Mouse (Mus musculus) stomach, embryonic 15.5 days (tissue): ENCODE measurements around the gene Baiap2. TPM values are rescaled to one million over a fixed set of nuclear protein-coding genes. Genes with fewer than 3 reads are reported as not detected.

Experiments used
- ATAC-seq: fragments of 200-750 bp; cut with Nextera tagmentation; 2 replicates; pipeline ENCODE4 v1.8.0; 2017; ENCODE audit warnings: low read depth, moderate number of reproducible peaks, moderate TSS enrichment; ENCODE audit not compliant: insufficient read depth, low FRiP score
- H3K27ac ChIP-seq: fragments of 300-500 bp; sonication (generic); 2 replicates; pipeline ENCODE4 v1.5.1; 2015; ENCODE audit warnings: mild to moderate bottlenecking, inconsistent platforms
- H3K27me3 ChIP-seq: fragments of 300-500 bp; sonication (generic); replicated peaks from 2 replicates; pipeline ENCODE4 v1.6.1; 2015; ENCODE audit warnings: inconsistent platforms
- H3K36me3 ChIP-seq: fragments of 300-500 bp; sonication (generic); 2 replicates; pipeline ENCODE4 v1.6.1; 2015; ENCODE audit warnings: inconsistent platforms
- H3K4me1 ChIP-seq: fragments of 300-500 bp; sonication (generic); 2 replicates; pipeline ENCODE4 v1.6.1; 2015; ENCODE audit warnings: inconsistent platforms
- H3K4me2 ChIP-seq: fragments of 300-500 bp; sonication (generic); 2 replicates; pipeline ENCODE4 v1.6.1; 2015; ENCODE audit warnings: mild to moderate bottlenecking, inconsistent platforms
- H3K4me3 ChIP-seq: fragments of 300-500 bp; sonication (generic); replicated peaks from 2 replicates; pipeline ENCODE4 v1.5.1; 2015; ENCODE audit warnings: inconsistent platforms
- H3K9ac ChIP-seq: fragments of 300-500 bp; sonication (generic); 2 replicates; pipeline ENCODE4 v1.6.1; 2015; ENCODE audit warnings: inconsistent platforms
- H3K9me3 ChIP-seq: fragments of 300-500 bp; sonication (generic); 2 replicates; pipeline ENCODE4 v1.6.1; 2016; ENCODE audit warnings: inconsistent platforms
- WGBS: fragments of 180-500 bp; shearing (Covaris S2); methylation state at CpG from one replicate; pipeline ENCODE4 v1.1.7; 2015; 5-methylcytosine and 5-hydroxymethylcytosine counted together
- polyA plus RNA-seq: library from polyadenylated mRNA; unstranded; fragments of >200 nt; fragmentation: Nextera tagmentation; extraction: Ambion mirVana; gene quantifications from 2 replicates; pipeline ENCODE4 v1.2.1, GENCODE M21; 2015

The Baiap2 gene
- polyA plus RNA-seq, 1 experiment from 2014 or later = 30.9 TPM

DNA sequence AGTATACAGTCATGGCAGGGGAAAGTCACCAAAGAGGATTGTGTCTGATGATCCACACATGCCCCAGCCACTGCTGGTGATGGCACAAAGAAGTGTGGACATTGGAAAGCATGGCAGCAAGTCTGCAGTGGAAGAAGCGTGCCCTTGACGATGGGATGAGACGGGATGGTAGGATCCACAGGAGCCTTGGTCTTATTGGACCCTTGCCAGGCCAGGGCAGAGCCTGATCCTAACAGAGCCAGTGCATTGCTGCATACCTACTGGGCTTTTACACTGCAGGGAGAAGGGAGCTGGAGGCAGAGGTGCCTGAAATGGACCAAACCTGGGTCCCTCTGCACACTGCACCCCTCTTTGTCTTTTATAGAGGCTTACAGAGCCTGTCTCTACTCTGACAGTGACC lies 8.0 kb downstream of the Baiap2 start:
- H3K4me1 ChIP-seq = peaks cover 37% of the 10 kb centered on the region
- 89% methylated on average over 3 of the region's 3 CpGs for WGBS

DNA sequence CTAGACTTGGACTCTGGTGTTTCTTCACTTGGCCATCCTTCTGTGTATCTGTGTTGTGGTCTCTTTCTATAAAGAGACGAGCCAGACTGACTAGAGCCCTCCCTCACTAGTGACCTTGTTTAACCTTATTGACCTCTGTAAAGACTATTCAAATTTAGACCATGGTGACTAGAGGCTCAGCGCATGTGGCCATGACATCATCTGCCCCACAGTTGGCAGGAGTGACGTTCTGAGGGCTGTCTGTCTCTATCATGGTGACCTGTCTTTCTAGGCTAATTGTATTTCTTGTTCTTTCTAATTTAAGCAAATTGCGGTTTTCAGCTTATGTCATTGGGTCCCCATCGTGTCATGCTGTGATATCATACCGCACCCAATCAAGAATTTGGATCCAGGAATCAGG lies 8.8 kb downstream of the Baiap2 start:
- H3K9ac ChIP-seq = no peak overlapping the region
- no peaks in the 10 kb centered on the region for H3K9me3 ChIP-seq
- peaks cover 40% of the 10 kb centered on the region for H3K4me1 ChIP-seq
- 91% methylated on average over 6 of the region's 6 CpGs for WGBS
- ATAC-seq = no peak
- H3K4me2 ChIP-seq = no peak overlapping the region
- H3K4me3 ChIP-seq = no peak overlapping the region
- H3K27me3 ChIP-seq = no peaks in the 10 kb centered on the region
- no peaks in the 10 kb centered on the region for H3K36me3 ChIP-seq
- no peak overlapping the region for H3K27ac ChIP-seq

More for the DNA sequence above, 8.0 kb downstream of the Baiap2 start:
- Histone ChIP-seq H3K9ac (no peak overlapping the region), H3K4me2 (no peak overlapping the region), H3K4me3 (no peak overlapping the region), H3K27me3 (no peaks in the 10 kb centered on the region), H3K27ac (no peak overlapping the region), H3K9me3 (no peaks in the 10 kb centered on the region), H3K36me3 (no peaks in the 10 kb centered on the region)
- ATAC-seq = no peak

DNA sequence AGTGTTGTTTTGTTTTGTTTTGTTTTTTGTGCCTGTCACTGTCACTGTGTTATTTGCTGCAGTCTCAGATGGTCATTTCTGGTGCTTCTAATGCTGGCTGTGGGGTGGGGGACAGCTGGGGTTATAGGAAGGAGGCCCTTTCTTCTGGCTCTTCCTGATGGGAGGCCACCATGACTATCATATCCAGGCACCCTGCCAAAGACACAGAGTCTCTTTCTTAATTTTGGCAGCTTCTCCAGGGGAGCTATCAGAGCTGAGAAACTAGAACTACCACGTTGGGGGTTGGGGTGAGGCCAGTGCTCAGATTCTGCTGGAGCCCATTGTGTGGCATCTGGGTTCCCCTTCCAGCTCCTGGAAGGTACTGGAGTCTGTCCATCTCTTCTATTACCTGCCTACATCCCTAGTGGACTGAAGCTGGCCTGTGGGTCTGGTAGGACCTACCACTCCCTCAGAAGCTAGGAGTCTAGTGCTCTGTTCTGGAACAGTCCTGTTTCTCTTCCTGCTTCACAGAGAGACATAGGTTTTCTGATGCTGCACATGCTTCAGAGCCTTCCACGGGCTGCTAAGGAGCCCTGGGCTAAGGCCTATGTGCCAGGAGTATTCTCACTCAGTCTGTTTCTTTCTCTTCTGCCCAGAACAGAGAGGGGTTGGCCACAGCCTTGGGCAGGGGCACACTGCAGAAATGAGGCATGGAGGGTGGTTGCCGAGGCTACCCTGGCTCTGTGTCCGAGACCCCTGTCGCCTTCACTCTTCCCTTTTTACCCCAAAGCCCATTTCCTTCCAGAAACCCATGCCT lies 10.1 kb downstream of the Baiap2 start:
- no peaks in the 10 kb centered on the region for H3K9me3 ChIP-seq
- no peaks in the 10 kb centered on the region for H3K36me3 ChIP-seq
- H3K4me3 ChIP-seq = no peak overlapping the region
- H3K4me1 ChIP-seq = peaks cover 40% of the 10 kb centered on the region
- no peak for ATAC-seq
- no peaks in the 10 kb centered on the region for H3K27me3 ChIP-seq
- WGBS = 49% methylated on average over 5 of the region's 5 CpGs
- no peak overlapping the region for H3K4me2 ChIP-seq
- H3K9ac ChIP-seq = no peak overlapping the region
- peak overlapping the region; percentile 58 for H3K27ac ChIP-seq

DNA sequence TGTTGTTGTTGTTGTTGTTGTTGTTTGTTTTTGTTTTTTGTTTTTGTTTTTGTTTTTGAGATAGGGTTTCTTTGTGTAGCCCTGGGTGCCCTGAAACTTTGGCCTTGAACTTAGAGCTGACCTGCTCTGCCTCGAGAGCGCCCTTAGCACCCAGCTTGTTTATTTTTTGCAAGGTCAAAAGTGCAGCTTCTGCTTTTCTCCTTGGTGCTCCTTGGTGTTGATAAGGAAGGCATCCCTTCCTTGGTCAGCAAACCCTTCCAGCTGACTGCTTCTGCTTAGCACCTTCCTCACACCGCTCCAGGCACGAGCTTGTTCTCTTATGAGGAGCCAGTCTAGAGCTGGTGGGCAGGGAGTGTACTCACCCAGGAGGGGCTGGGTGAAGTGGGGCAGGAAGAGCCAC lies 11.7 kb downstream of the Baiap2 start:
- H3K27ac ChIP-seq = no peak overlapping the region
- ATAC-seq = no peak

DNA sequence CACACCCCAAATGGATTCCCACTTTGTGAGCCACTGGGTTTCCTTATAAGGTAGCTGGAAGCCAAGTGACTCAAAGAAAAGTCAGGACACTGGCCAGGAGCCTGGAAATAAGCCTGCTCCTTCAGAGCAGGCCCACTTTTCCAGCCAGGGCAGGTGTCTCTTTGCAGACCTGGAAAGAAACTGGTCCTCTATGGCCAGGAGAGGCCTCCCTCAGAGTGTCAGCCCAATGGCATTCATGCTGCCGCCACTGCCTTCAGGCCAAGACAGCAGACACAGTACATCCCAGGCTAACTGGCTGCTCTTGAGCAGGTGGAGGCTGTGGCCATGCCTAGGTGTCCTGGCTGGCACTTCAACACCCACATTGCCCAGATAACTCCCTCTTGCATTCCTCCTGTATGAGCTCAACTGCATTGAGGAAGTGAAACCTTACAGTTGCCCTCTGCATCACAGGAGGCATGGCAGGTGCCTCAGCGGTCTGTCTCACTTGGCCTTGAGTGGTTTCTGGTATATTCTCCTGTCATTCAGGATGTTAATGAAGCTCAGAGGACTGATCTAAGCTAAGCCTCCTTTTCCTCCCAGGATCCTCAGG lies 12.3 kb downstream of the Baiap2 start:
- WGBS = 71% methylated on average over 2 of the region's 2 CpGs
- Histone ChIP-seq H3K9me3 (no peaks in the 10 kb centered on the region), H3K4me1 (peaks cover 35% of the 10 kb centered on the region), H3K9ac (no peak overlapping the region), H3K36me3 (0 out of 2 replicates have a peak, but pooled peaks cover 3% of the 10 kb centered on the region), H3K27me3 (no peaks in the 10 kb centered on the region), H3K27ac (peak overlapping the region; percentile 33; the same call in 1 of the 2 replicates), H3K4me2 (no peak overlapping the region), H3K4me3 (no peak overlapping the region)
- no peak for ATAC-seq

More for the DNA sequence above, 11.7 kb downstream of the Baiap2 start:
- H3K27me3 ChIP-seq = no peaks in the 10 kb centered on the region
- peaks cover 35% of the 10 kb centered on the region for H3K4me1 ChIP-seq
- WGBS = 43% methylated on average over 4 of the region's 4 CpGs
- no peaks in the 10 kb centered on the region for H3K9me3 ChIP-seq
- H3K4me2 ChIP-seq = no peak overlapping the region
- no peak overlapping the region for H3K9ac ChIP-seq
- no peaks in the 10 kb centered on the region for H3K36me3 ChIP-seq
- no peak overlapping the region for H3K4me3 ChIP-seq

DNA sequence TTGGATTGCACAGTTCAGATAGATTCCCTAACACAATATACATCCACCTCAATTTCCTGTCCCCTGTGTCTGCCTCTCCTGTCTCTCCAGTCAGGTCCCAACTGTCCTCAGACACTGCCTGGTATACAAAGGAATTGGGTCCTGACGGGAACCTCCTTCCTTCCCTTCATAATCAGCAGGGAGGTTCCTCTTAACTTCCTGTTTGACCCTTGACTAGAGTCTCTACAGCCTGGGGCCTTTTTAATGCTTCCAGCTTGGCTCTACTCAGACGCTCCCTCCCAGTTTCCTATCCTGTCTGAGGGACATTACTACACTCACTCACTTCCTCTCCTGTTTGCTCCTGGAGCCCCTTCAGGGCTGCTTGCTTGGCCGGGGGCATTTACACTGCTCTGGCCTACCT lies 12.9 kb downstream of the Baiap2 start:
- H3K9me3 ChIP-seq = no peaks in the 10 kb centered on the region
- H3K4me3 ChIP-seq = no peak overlapping the region
- H3K4me1 ChIP-seq = peaks cover 35% of the 10 kb centered on the region
- WGBS = 33% methylated on average over 3 of the region's 3 CpGs
- H3K27ac ChIP-seq = peak overlapping the region; percentile 33; the same call in 1 of the 2 replicates
- H3K9ac ChIP-seq = no peak overlapping the region
- no peaks in the 10 kb centered on the region for H3K27me3 ChIP-seq
- H3K36me3 ChIP-seq = 0 out of 2 replicates have a peak, but pooled peaks cover 9% of the 10 kb centered on the region
- ATAC-seq = no peak
- H3K4me2 ChIP-seq = no peak overlapping the region

DNA sequence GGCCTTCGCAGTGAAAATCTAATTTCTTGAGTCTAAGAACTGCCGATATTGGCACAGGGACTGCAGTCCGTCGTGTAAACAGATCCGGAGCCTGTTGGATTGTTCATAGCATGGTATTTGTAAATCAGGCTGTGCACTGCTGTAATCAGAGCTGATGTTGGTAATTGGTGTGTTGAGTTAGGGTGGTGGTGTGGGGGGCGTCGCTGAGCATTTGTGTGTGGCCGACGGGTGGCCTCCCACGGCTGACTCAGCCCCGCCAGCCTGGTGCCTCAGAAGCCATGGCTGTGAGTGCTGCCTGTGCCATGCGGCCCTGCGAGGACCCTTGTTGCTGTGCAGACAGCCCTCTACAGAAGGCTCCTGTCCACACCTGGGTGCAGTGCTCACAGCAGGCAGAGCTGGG lies 14.0 kb downstream of the Baiap2 start:
- H3K27me3 ChIP-seq = no peaks in the 10 kb centered on the region
- H3K9ac ChIP-seq = no peak overlapping the region
- WGBS = 68% methylated on average over 13 of the region's 13 CpGs
- no peak overlapping the region for H3K4me2 ChIP-seq
- no peak for ATAC-seq
- H3K4me1 ChIP-seq = peaks cover 35% of the 10 kb centered on the region
- H3K9me3 ChIP-seq = no peaks in the 10 kb centered on the region
- no peak overlapping the region for H3K4me3 ChIP-seq
- H3K36me3 ChIP-seq = 0 out of 2 replicates have a peak, but pooled peaks cover 17% of the 10 kb centered on the region
- H3K27ac ChIP-seq = no peak overlapping the region

DNA sequence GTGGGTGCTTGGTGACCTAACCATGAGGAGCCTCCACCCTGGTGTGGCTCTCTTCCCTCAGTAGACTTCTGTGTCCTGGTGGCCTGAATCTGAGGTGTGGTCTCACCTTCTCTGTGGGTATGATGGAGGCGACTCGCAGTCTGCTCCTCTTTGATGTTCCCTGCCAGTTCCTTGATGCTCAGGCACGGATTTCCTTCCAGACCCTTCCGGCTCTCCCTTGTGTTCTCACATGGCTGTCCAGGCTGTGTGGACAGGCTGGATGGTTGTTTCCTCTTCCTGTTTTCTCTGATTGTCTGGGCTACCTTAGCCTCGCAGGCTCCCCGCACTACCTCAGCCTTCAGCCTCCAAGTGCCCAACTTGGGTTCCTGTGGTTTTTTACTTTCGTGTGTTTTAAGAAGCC lies 16.3 kb downstream of the Baiap2 start:
- 77% methylated on average over 7 of the region's 7 CpGs for WGBS
- Histone ChIP-seq H3K9me3 (no peaks in the 10 kb centered on the region), H3K36me3 (0 out of 2 replicates have a peak, but pooled peaks cover 17% of the 10 kb centered on the region), H3K4me1 (peaks cover 20% of the 10 kb centered on the region; the same call in 1 of the 2 replicates), H3K27ac (no peak overlapping the region), H3K27me3 (no peaks in the 10 kb centered on the region), H3K4me2 (no peak overlapping the region), H3K9ac (no peak overlapping the region), H3K4me3 (no peak overlapping the region)
- ATAC-seq = no peak

DNA sequence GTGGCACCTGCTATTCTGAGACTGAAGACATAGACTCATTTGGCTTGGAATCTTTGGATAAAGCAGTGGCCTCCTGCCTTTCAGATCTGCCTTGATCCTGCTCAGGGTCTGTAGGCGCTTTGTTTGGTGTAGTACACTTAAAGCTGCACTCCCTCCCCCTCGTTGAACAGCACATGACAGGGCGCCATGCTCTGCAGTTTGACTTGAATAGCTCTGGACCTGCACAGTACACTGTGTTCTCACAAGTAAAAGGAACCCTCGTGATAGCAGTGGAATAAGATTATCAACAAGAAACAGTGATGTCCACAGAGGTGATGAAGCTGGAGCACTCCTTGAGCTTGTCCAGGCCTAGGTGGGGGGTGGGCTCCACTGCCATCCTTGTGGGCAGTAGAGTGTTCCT lies 17.2 kb downstream of the Baiap2 start:
- Histone ChIP-seq H3K9me3 (no peaks in the 10 kb centered on the region), H3K9ac (no peak overlapping the region), H3K4me3 (no peak overlapping the region), H3K4me2 (no peak overlapping the region), H3K4me1 (peaks cover 13% of the 10 kb centered on the region; the same call in 1 of the 2 replicates), H3K36me3 (0 out of 2 replicates have a peak, but pooled peaks cover 17% of the 10 kb centered on the region), H3K27me3 (no peaks in the 10 kb centered on the region), H3K27ac (no peak overlapping the region)
- no peak for ATAC-seq
- 79% methylated on average over 4 of the region's 4 CpGs for WGBS

DNA sequence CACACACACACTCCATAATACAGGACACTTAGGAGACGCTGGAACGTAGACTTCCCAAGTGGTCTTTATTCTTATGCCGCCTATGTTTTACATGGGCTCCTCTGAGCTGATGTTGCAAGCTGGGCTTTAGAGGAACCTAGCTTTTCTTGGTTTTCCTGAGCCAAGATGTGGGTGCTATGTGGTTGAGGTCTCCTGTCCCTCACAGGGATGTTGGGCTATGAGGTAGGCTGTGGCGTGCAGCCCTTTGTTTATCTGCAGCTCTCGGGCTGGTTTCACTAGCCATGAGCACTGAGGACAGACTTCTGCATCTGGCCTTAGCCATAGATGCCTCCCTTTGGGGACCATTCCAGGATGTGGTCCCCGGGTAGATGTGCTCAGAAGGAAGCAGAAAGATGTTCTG lies 18.1 kb downstream of the Baiap2 start:
- WGBS = 81% methylated on average over 6 of the region's 6 CpGs
- H3K4me3 ChIP-seq = no peak overlapping the region
- no peaks in the 10 kb centered on the region for H3K9me3 ChIP-seq
- H3K4me1 ChIP-seq = 0 out of 2 replicates have a peak, but pooled peaks cover 7% of the 10 kb centered on the region
- H3K27me3 ChIP-seq = no peaks in the 10 kb centered on the region
- no peak overlapping the region for H3K27ac ChIP-seq
- no peak for ATAC-seq
- H3K36me3 ChIP-seq = peaks cover 25% of the 10 kb centered on the region; the same call in 1 of the 2 replicates
- H3K4me2 ChIP-seq = no peak overlapping the region
- H3K9ac ChIP-seq = no peak overlapping the region

DNA sequence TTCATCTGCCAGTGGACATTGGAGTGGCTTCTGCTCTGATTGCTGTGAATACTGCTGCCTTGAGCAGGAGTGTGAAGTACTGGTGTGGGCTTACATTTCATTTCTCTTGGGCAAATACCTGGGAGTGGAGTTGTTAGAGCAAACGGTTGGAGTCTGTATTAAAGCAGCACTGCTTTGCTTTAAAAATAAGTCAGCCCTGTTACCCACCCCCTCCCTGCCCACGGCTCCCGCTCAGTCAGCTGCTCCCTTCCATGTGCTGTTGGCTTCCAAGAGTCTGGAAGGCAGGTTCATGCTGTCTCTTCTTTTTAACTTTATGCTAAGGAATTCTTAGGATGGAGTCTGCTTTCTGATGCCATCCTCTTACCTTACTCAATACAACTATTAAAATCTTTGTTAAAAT lies 18.9 kb downstream of the Baiap2 start:
- Histone ChIP-seq H3K4me2 (no peak overlapping the region), H3K4me3 (no peak overlapping the region), H3K36me3 (peaks cover 25% of the 10 kb centered on the region; the same call in 1 of the 2 replicates), H3K9me3 (no peaks in the 10 kb centered on the region), H3K4me1 (0 out of 2 replicates have a peak, but pooled peaks cover 5% of the 10 kb centered on the region), H3K9ac (no peak overlapping the region), H3K27ac (no peak overlapping the region), H3K27me3 (no peaks in the 10 kb centered on the region)
- WGBS = 81% methylated on average over 3 of the region's 3 CpGs
- ATAC-seq = no peak

DNA sequence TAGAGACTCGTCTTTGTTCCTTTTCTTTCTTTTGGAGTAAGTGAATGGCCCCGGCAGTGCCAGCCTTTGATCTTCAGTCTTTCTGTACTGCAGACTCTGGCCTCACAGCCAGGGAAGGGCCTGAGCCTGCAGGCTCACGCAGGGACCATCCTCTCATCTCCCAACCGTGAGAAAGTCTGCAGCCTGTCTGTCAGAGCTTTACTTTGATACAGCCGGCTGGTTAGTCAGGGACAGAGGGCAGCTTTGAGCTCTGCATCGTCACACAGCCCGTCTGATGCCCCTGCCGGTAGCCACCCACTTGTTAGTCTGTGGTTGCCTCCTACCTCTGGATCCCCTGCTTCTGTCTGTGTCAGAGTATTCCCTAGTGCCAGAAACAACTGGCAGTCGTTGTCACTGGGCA lies 22.5 kb downstream of the Baiap2 start:
- Histone ChIP-seq H3K9me3 (no peaks in the 10 kb centered on the region), H3K36me3 (peaks cover 23% of the 10 kb centered on the region), H3K27me3 (no peaks in the 10 kb centered on the region), H3K4me1 (no peaks in the 10 kb centered on the region), H3K4me3 (no peak overlapping the region), H3K9ac (no peak overlapping the region), H3K4me2 (no peak overlapping the region), H3K27ac (no peak overlapping the region)
- ATAC-seq = no peak
- 45% methylated on average over 9 of the region's 9 CpGs for WGBS
